Mouse (Mus musculus) kidney, postnatal 0 days (tissue): ENCODE results near the gene Olfr305. TPM values are rescaled to one million over a fixed set of nuclear protein-coding genes. Genes with fewer than 3 reads are reported as not detected.

ENCODE experiments used
- ATAC-seq: fragments of 200-750 bp; cut with Nextera tagmentation; replicated peaks from 2 replicates; pipeline ENCODE4 v1.8.0; 2017; ENCODE audit warnings: low read depth, moderate number of reproducible peaks, moderate TSS enrichment, moderate library complexity; ENCODE audit not compliant: low FRiP score
- DNase-seq: peaks from one replicate; pipeline ENCODE4 v3.0.0-alpha.2; 2016; ENCODE audit warnings: low spot score
- H3K27ac ChIP-seq: fragments of 300-500 bp; sonication (generic); 2 replicates; pipeline ENCODE4 v1.5.1; 2014; ENCODE audit warnings: mild to moderate bottlenecking
- H3K27me3 ChIP-seq: fragments of 300-500 bp; sonication (generic); 2 replicates; pipeline ENCODE4 v1.6.1; 2014; ENCODE audit warnings: low read length, mixed read lengths; ENCODE audit not compliant: insufficient read depth
- H3K36me3 ChIP-seq: fragments of 300-500 bp; sonication (generic); 2 replicates; pipeline ENCODE4 v1.6.1; 2014; ENCODE audit warnings: low read length, mixed read lengths; ENCODE audit not compliant: insufficient read depth
- H3K4me1 ChIP-seq: fragments of 300-500 bp; sonication (generic); replicated peaks from 2 replicates; pipeline ENCODE4 v1.6.1; 2014; ENCODE audit warnings: antibody characterized with exemption, low read length, mixed read lengths; ENCODE audit not compliant: insufficient read depth
- H3K4me2 ChIP-seq: fragments of 300-500 bp; sonication (generic); 2 replicates; pipeline ENCODE4 v1.6.1; 2014; ENCODE audit warnings: mild to moderate bottlenecking, low read length, moderate library complexity, mixed read lengths
- H3K4me3 ChIP-seq: fragments of 300-500 bp; sonication (generic); replicated peaks from 2 replicates; pipeline ENCODE4 v1.5.1; 2014; ENCODE audit warnings: low read depth, low read length
- H3K9ac ChIP-seq: fragments of 300-500 bp; sonication (generic); 2 replicates; pipeline ENCODE4 v1.6.1; 2014; ENCODE audit warnings: low read depth, low read length
- H3K9me3 ChIP-seq: fragments of 300-500 bp; sonication (generic); replicated peaks from 2 replicates; pipeline ENCODE4 v1.6.1; 2016; ENCODE audit warnings: low read length, inconsistent platforms, mixed read lengths
- CTCF ChIP-seq: IDR thresholded peaks from 2 replicates; pipeline ENCODE4 v1.5.1; 2016; ENCODE audit warnings: antibody characterized with exemption, low read depth, mild to moderate bottlenecking, moderate library complexity
- whole genome bisulfite sequencing: fragments of 180-500 bp; shearing (Covaris S2); extraction: QIAGEN DNeasy Blood & Tissue Kit; methylation state at CpG from one replicate; pipeline ENCODE4 v1.1.7; 2014; 5-methylcytosine and 5-hydroxymethylcytosine counted together
- polyA plus RNA-seq: library from polyadenylated mRNA; unstranded; fragments of >200 nt; fragmentation: Nextera tagmentation; extraction: Ambion mirVana; gene quantifications from 2 replicates; pipeline ENCODE4 v1.2.1, GENCODE M21; 2015

The Olfr305 gene
- polyA plus RNA-seq, 1 experiment from 2014 or later, result not detected

- Histone ChIP-seq H3K9me3 (no peaks in the 10 kb centered on the region), H3K36me3 (no peaks in the 10 kb centered on the region), H3K27ac (no peak overlapping the region), H3K4me3 (no peak overlapping the region), H3K4me2 (no peak overlapping the region), H3K4me1 (no peaks in the 10 kb centered on the region), H3K27me3 (no peaks in the 10 kb centered on the region), H3K9ac (no peak overlapping the region)
- TF ChIP-seq CTCF, result no peak
- DNase-seq (no peak), ATAC-seq (no peak)
- 64% methylated on average over 14 of the region's 14 CpGs for WGBS
Observed at GRCm38 (mm10) chr7:86342881-86343565, 23.7 kb downstream of the Olfr305 start.

GRCm38 (mm10) chr7:86337486-86337885, 29.2 kb downstream of the Olfr305 start, which contains the start of gene Olfr307:
Olfr307 (minus strand) TSS chr7:86337586.
- H3K4me3 ChIP-seq, result no peak within 1 kb of the TSS
- DNase-seq, result no peak
- no peaks in the 10 kb centered on the region for H3K9me3 ChIP-seq
- no peaks in the 10 kb centered on the region for H3K27me3 ChIP-seq
- no peak within 1 kb of the TSS for H3K27ac ChIP-seq
- no peak for TF ChIP-seq CTCF
- 72% methylated on average over 1 of the region's 1 CpGs for WGBS
- H3K4me2 ChIP-seq, result no peak within 1 kb of the TSS
- H3K9ac ChIP-seq, result no peak within 1 kb of the TSS
- no peaks in the 10 kb centered on the region for H3K36me3 ChIP-seq
- no peak for ATAC-seq
- no peaks in the 10 kb centered on the region for H3K4me1 ChIP-seq

GRCm38 (mm10) chr7:86325530-86325929, 41.2 kb downstream of the Olfr305 start, which contains the start of gene Olfr308:
Olfr308 (minus strand) TSS chr7:86325630.
- no peaks in the 10 kb centered on the region for H3K36me3 ChIP-seq
- no peaks in the 10 kb centered on the region for H3K27me3 ChIP-seq
- H3K27ac ChIP-seq, result no peak within 1 kb of the TSS
- no peak within 1 kb of the TSS for H3K4me3 ChIP-seq
- H3K9me3 ChIP-seq, result no peaks in the 10 kb centered on the region
- DNase-seq (no peak), ATAC-seq (no peak)
- TF ChIP-seq CTCF, result no peak
- no peak within 1 kb of the TSS for H3K4me2 ChIP-seq
- no peak within 1 kb of the TSS for H3K9ac ChIP-seq
- H3K4me1 ChIP-seq, result no peaks in the 10 kb centered on the region

- H3K27me3 ChIP-seq, result no peaks in the 10 kb centered on the region
- no peaks in the 10 kb centered on the region for H3K9me3 ChIP-seq
- H3K9ac ChIP-seq, result no peak overlapping the region
- no peak for TF ChIP-seq CTCF
- H3K4me2 ChIP-seq, result no peak overlapping the region
- no peaks in the 10 kb centered on the region for H3K36me3 ChIP-seq
- no peaks in the 10 kb centered on the region for H3K4me1 ChIP-seq
- ATAC-seq (no peak), DNase-seq (no peak)
- 89% methylated on average over 2 of the region's 2 CpGs for WGBS
- H3K27ac ChIP-seq, result no peak overlapping the region
- H3K4me3 ChIP-seq, result no peak overlapping the region
Observed at GRCm38 (mm10) chr7:86321323-86321722, 45.4 kb downstream of the Olfr305 start.

- no peak for ATAC-seq
- no peak within 1 kb of the TSS for H3K4me3 ChIP-seq
- no peaks in the 10 kb centered on the region for H3K4me1 ChIP-seq
- TF ChIP-seq CTCF, result no peak
- H3K27me3 ChIP-seq, result no peaks in the 10 kb centered on the region
- no peak within 1 kb of the TSS for H3K9ac ChIP-seq
- WGBS, result 76% methylated on average over 2 of the region's 2 CpGs
- DNase-seq, result no peak
- H3K4me2 ChIP-seq, result no peak within 1 kb of the TSS
- H3K27ac ChIP-seq, result no peak within 1 kb of the TSS
- no peaks in the 10 kb centered on the region for H3K9me3 ChIP-seq
- H3K36me3 ChIP-seq, result no peaks in the 10 kb centered on the region
Observed at GRCm38 (mm10) chr7:86313608-86314007, 53.1 kb downstream of the Olfr305 start, which contains the start of gene Olfr309. Olfr309 (minus strand) TSS chr7:86313708.

Other genes starting within 250 kb of the Olfr305 start
- gene Vmn2r75, start 195.2 kb downstream of the Olfr305 start, polyA plus RNA-seq, result not detected in 2 replicates
- not detected in 2 replicates for gene Vmn2r76, start 120.6 kb downstream of the Olfr305 start, polyA plus RNA-seq
- not detected in 2 replicates for gene Olfr310, start 89.8 kb downstream of the Olfr305 start, polyA plus RNA-seq
- gene Olfr309, start 53.2 kb downstream of the Olfr305 start, polyA plus RNA-seq, result not detected in 2 replicates
- gene Olfr308, start 41.3 kb downstream of the Olfr305 start, polyA plus RNA-seq, result not detected in 2 replicates
- gene Olfr307, start 29.3 kb downstream of the Olfr305 start, polyA plus RNA-seq, result not detected in 2 replicates
- gene Olfr304, start 19.7 kb upstream of the Olfr305 start, polyA plus RNA-seq, result not detected in 2 replicates
- gene Olfr303, start 30.9 kb upstream of the Olfr305 start, polyA plus RNA-seq, result not detected in 2 replicates
- gene Olfr301, start 36.9 kb upstream of the Olfr305 start, polyA plus RNA-seq, result not detected in 2 replicates
- gene Olfr299, start 93.0 kb upstream of the Olfr305 start, polyA plus RNA-seq, result not detected in 2 replicates
- not detected in 2 replicates for gene Olfr298, start 125.6 kb upstream of the Olfr305 start, polyA plus RNA-seq
- gene Olfr297, start 153.0 kb upstream of the Olfr305 start, polyA plus RNA-seq, result not detected in 2 replicates
- not detected in 2 replicates for gene Olfr295, start 216.9 kb upstream of the Olfr305 start, polyA plus RNA-seq
- gene Olfr294, start 249.7 kb upstream of the Olfr305 start, polyA plus RNA-seq, result not detected in 2 replicates